Mouse (Mus musculus): ENCODE results near the gene Ccdc69. TPM values are rescaled to one million over a fixed set of nuclear protein-coding genes. Genes with fewer than 3 reads are reported as not detected.

Gene Ccdc69
- total RNA-seq, 2 experiments from 2014 or later: 0.54 TPM; not detected in 1

DNA sequence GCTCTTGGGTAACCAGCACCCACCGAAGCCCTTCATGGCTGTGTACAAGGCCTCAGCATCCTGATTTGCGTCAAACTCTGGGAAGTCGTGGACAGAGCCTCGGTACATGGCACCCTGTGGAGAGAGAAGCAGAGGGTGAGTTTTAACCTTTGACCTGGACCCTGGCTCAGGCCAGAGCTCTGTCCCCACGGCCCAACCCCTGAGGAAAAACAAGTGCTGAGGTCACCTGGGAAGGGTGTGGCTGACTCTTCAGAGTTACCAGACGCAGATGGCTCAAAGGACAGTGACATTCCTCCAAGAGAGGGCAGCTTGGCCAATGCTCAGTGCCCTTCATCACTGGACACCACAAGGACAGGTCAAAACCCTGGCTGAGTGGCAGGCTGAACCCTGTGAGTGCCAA is 64.1 kb downstream of the Ccdc69 start:
- DNase-seq (ENCODE audit: low spot score in 2 of 2): no peak

- DNase-seq (ENCODE audit: low spot score in 2 of 2): no peak
These were observed 65.1 kb downstream of the Ccdc69 start for GRCm38 (mm10) chr11:55012551-55013521.

- DNase-seq (ENCODE audit: low spot score in 2 of 2): no peak
These were observed 66.5 kb downstream of the Ccdc69 start for GRCm38 (mm10) chr11:55011440-55011839.

- no peak for DNase-seq (ENCODE audit: low spot score in 2 of 2)
These were observed 69.7 kb downstream of the Ccdc69 start for GRCm38 (mm10) chr11:55008230-55008629.

- no peak for DNase-seq (ENCODE audit: low spot score in 2 of 2)
These were observed 72.2 kb downstream of the Ccdc69 start for GRCm38 (mm10) chr11:55005684-55006083.

DNA sequence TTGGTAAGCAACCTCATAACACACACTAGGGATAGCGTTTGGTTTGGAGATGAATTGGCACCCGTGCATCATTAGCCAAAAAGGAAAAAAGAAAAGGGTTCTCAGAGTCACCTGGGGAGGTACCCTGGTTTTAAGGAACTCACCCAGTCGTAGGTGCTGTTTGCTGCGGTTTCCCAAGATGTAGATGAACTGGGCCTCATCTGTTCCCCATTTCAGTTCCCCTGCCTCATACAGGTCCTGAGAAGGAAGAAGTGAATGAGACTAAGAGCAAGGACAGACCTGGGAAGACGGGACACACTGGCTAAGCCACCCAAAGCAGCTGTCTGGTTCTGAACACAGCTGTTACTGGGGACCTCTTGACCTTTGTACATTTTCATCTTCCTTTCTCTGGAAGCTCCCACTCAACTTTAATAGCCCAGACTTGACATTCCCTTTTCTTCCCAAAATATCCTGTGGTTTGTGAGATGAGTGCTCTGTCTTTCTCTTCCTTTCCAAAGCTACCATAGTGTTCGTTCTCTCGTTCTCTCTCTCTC is 72.9 kb downstream of the Ccdc69 start:
- no peak for DNase-seq (ENCODE audit: low spot score in 2 of 2)

Other genes with a start within 250 kb of the Ccdc69 start
- 10 to 100 TPM; 29.5 to 35.5 TPM for gene Lyrm7, start 217.2 kb downstream of the Ccdc69 start, total RNA-seq (2021)
- gene Hint1, start 211.7 kb downstream of the Ccdc69 start, total RNA-seq (2021): 100 to 1,000 TPM; 265 to 272 TPM
- gene Gpx3, start 175.7 kb downstream of the Ccdc69 start, total RNA-seq (2021): 1 to 10 TPM; 4.7 to 5.8 TPM
- 10 to 100 TPM; 35.2 to 39.0 TPM for gene Tnip1, start 115.2 kb downstream of the Ccdc69 start, total RNA-seq (2021)
- 10 to 100 TPM; 89.8 to 97.0 TPM for gene Anxa6, start 44.7 kb downstream of the Ccdc69 start, total RNA-seq (2021)
- gene Gm2a, start 20.0 kb upstream of the Ccdc69 start, total RNA-seq (2021): 10 to 100 TPM; 30.7 to 32.3 TPM
- gene Slc36a3, start 73.6 kb upstream of the Ccdc69 start, total RNA-seq (2021): not detected
- gene Slc36a2, start 106.9 kb upstream of the Ccdc69 start, total RNA-seq (2021): under 1 TPM in 1 of 2 experiments, not detected in 1; 0.23 TPM
- gene Slc36a1, start 126.2 kb upstream of the Ccdc69 start, total RNA-seq (2021): 10 to 100 TPM; 57.9 to 68.4 TPM

All from layer of hippocampus, adult 18-20 months (tissue).